Mouse (Mus musculus) hindbrain, embryonic 10.5 days (tissue): ENCODE results near the gene Rnf180. TPM values are rescaled to one million over a fixed set of nuclear protein-coding genes. Genes with fewer than 3 reads are reported as not detected.
"Not testable (repeated sequence)": the region's sequence is repeated elsewhere in the genome, so short reads cannot be mapped to it uniquely, and the experiment has no call there.

Source experiments
- DNase-seq: peaks from one replicate; pipeline ENCODE4 v3.0.0-alpha.2; 2017; ENCODE audit warnings: low spot score
- H3K27ac ChIP-seq: fragments of 300-500 bp; sonication (generic); 2 replicates; pipeline ENCODE4 v1.5.1; 2016; ENCODE audit warnings: mild to moderate bottlenecking, moderate library complexity
- H3K27me3 ChIP-seq: fragments of 300-500 bp; sonication (generic); 2 replicates; pipeline ENCODE4 v1.6.1; 2016; ENCODE audit warnings: mild to moderate bottlenecking; ENCODE audit not compliant: poor library complexity, insufficient read depth, severe bottlenecking
- H3K36me3 ChIP-seq: fragments of 300-500 bp; sonication (generic); 2 replicates; pipeline ENCODE4 v1.6.1; 2016; ENCODE audit warnings: mild to moderate bottlenecking, moderate library complexity
- H3K4me1 ChIP-seq: fragments of 300-500 bp; sonication (generic); replicated peaks from 2 replicates; pipeline ENCODE4 v1.6.1; 2016; ENCODE audit warnings: mild to moderate bottlenecking
- H3K4me3 ChIP-seq: fragments of 300-500 bp; sonication (generic); 2 replicates; pipeline ENCODE4 v1.5.1; 2016; ENCODE audit warnings: mild to moderate bottlenecking, moderate library complexity
- H3K9me3 ChIP-seq: fragments of 300-500 bp; sonication (generic); 2 replicates; pipeline ENCODE4 v1.6.1; 2016; ENCODE audit warnings: mild to moderate bottlenecking, moderate library complexity
- WGBS: fragments of 180-500 bp; shearing (Covaris S2); methylation state at CpG from one replicate; pipeline ENCODE4 v1.1.7; 2016; 5-methylcytosine and 5-hydroxymethylcytosine counted together
- polyA plus RNA-seq: library from polyadenylated mRNA; unstranded; fragments of >200 nt; fragmentation: Nextera tagmentation; extraction: Ambion mirVana; gene quantifications from 2 replicates; pipeline ENCODE4 v1.2.1, GENCODE M21; 2016

Rnf180 gene
- polyA plus RNA-seq: 6.0 and 8.9 TPM in 2 replicates

GRCm38 (mm10) chr13:105294715-105295114 lies at the start of gene Rnf180:
Gene Rnf180 (minus strand): TSS chr13:105294815.
- no peaks in the 10 kb centered on the region for H3K36me3 ChIP-seq
- 55% methylated on average over 11 of the region's 11 CpGs for WGBS
- H3K27ac ChIP-seq: peak within 1 kb of the TSS; percentile 97
- DNase-seq: no peak
- peaks cover 11% of the 10 kb centered on the region; the same call in 1 of the 2 replicates for H3K4me1 ChIP-seq
- H3K9me3 ChIP-seq: no peaks in the 10 kb centered on the region
- peaks cover 19% of the 10 kb centered on the region; the same call in 1 of the 2 replicates for H3K27me3 ChIP-seq
- H3K4me3 ChIP-seq: peak within 1 kb of the TSS; percentile 87

DNA sequence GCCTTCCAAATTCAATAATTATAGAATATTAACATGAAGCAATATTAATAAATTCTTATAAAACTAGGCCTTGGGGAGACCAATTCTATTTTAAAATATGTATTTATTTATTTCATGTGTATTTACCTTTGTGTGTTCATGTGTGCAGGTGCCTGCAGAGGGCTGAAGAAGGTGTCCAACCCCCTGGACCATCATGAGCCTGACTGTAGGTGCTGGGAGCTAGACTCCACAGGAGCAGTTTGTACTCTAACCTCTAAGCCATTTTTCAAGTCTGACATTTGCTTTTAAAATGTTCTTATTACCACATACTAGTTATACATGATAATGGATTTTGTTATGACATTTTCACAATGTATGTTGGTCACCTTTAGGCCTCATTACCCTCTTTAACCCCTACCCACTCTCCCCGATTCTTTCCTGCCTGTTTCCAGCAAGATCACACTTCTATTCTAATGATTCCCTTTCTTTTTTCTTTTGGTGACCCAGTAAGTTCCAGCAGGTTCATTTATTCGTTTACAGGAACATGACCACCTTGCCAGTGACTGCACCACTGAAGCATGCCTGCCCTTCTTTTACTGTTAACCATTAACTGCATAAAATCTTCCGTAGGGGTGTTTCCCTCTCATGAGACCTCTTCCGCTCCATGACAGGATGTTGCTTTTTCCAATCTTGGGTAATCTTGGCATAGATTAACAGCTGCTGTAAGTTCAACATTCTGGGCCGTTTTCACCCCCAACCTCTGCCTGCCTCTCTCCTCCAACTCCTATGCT lies 36.8 kb upstream of the Rnf180 start:
- no peak for DNase-seq
- H3K9me3 ChIP-seq: no peaks in the 10 kb centered on the region

DNA sequence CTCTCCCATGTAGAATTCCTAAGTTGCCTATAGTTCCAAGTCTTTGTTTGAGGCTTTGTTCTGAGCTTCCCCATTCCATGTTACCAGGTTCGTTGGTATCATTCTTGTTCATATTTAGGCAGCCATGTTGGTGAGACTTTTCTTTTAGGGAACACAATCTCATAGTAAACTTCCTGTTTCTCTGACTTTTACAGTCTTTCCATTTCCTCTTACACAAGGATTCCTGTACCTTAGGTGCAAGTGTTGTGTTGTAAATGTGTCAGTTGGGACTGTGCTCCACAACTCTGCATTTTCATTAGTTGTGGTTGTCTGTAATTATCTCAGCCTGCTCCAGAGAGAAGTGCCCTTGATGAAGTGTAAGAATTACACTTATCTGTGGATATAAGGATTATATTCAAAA lies 32.3 kb upstream of the Rnf180 start:
- no peak for DNase-seq
- Histone ChIP-seq H3K4me3 (no peak overlapping the region), H3K36me3 (no peaks in the 10 kb centered on the region), H3K4me1 (no peaks in the 10 kb centered on the region), H3K27me3 (no peaks in the 10 kb centered on the region), H3K27ac (no peak overlapping the region), H3K9me3 (no peaks in the 10 kb centered on the region)
- 81% methylated on average over 1 of the region's 1 CpGs for WGBS

More for the DNA sequence above, 36.8 kb upstream of the Rnf180 start:
- Histone ChIP-seq H3K4me3 (no peak overlapping the region), H3K4me1 (no peaks in the 10 kb centered on the region), H3K36me3 (no peaks in the 10 kb centered on the region), H3K27me3 (no peaks in the 10 kb centered on the region), H3K27ac (no peak overlapping the region)
- WGBS: 79% methylated on average over 5 of the region's 5 CpGs

- H3K4me1 ChIP-seq: no peaks in the 10 kb centered on the region
- no peak overlapping the region for H3K27ac ChIP-seq
- no peaks in the 10 kb centered on the region for H3K36me3 ChIP-seq
- no peaks in the 10 kb centered on the region for H3K9me3 ChIP-seq
- no peaks in the 10 kb centered on the region for H3K27me3 ChIP-seq
- DNase-seq: no peak
- H3K4me3 ChIP-seq: no peak overlapping the region
- 92% methylated on average over 1 of the region's 1 CpGs for WGBS
Observed at GRCm38 (mm10) chr13:105316926-105317325, 22.3 kb upstream of the Rnf180 start.

- Histone ChIP-seq H3K27me3 (no peaks in the 10 kb centered on the region), H3K27ac (no peak overlapping the region), H3K4me3 (no peak overlapping the region), H3K9me3 (no peaks in the 10 kb centered on the region), H3K4me1 (no peaks in the 10 kb centered on the region), H3K36me3 (no peaks in the 10 kb centered on the region)
- 88% methylated on average over 6 of the region's 6 CpGs for WGBS
- DNase-seq: no peak
Observed at GRCm38 (mm10) chr13:105316009-105316408, 21.4 kb upstream of the Rnf180 start.

DNA sequence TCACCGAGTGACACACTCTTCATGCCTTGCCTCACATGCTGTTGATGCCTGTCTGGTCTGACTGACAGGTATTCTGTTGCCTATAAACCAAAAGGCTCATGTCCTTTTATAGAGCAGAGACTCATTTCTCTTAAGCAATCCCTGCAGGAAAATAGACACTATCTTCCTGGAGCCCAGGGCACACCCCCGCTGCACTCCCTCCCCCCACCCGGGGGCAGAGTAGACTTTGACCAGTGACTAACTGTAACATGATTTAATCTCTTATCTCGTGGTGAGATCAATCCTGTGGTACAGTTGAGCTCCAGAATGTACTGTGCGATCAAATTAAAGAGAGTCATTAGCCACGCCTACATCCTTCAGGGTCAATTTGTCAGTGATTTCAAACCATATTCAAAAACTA lies 18.1 kb upstream of the Rnf180 start:
- no peak overlapping the region for H3K4me3 ChIP-seq
- H3K36me3 ChIP-seq: no peaks in the 10 kb centered on the region
- no peaks in the 10 kb centered on the region for H3K9me3 ChIP-seq
- H3K27me3 ChIP-seq: no peaks in the 10 kb centered on the region
- no peaks in the 10 kb centered on the region for H3K4me1 ChIP-seq
- DNase-seq: no peak
- H3K27ac ChIP-seq: no peak overlapping the region
- 84% methylated on average over 6 of the region's 6 CpGs for whole genome bisulfite sequencing

- WGBS: 85% methylated on average over 4 of the region's 4 CpGs
Observed at GRCm38 (mm10) chr13:105310562-105310961, 15.9 kb upstream of the Rnf180 start.

DNA sequence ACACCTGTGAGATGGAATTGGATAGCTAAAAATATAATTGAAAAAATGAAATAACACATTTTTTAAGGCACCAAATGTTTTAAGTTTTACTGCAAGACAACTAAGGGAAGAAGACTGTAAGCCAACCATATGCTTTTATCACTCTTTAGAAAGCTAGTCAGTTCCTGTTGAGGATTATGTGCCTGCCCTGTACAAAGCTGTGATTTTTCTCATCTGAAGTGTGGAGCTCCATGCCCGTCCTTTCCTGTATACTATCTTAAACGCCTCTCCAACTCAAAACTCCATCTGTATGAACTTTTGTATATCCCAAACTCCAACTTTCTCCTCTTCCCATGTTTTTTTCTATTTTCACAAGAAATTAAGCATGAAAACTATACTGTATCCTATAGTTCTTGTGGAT lies 10.9 kb upstream of the Rnf180 start:
- 92% methylated on average over 2 of the region's 2 CpGs for WGBS
- H3K27me3 ChIP-seq: no peaks in the 10 kb centered on the region
- no peaks in the 10 kb centered on the region for H3K9me3 ChIP-seq
- H3K4me1 ChIP-seq: no peaks in the 10 kb centered on the region
- H3K4me3 ChIP-seq: no peak overlapping the region
- no peak for DNase-seq
- no peaks in the 10 kb centered on the region for H3K36me3 ChIP-seq
- no peak overlapping the region for H3K27ac ChIP-seq

More at GRCm38 (mm10) chr13:105310562-105310961, 15.9 kb upstream of the Rnf180 start:
- not testable (repeated sequence) for H3K36me3 ChIP-seq, DNase-seq, H3K4me1 ChIP-seq, H3K9me3 ChIP-seq, H3K27me3 ChIP-seq, H3K27ac ChIP-seq, H3K4me3 ChIP-seq

GRCm38 (mm10) chr13:105304054-105304453 lies 9.4 kb upstream of the Rnf180 start:
- WGBS: 70% methylated on average over 4 of the region's 4 CpGs

DNA sequence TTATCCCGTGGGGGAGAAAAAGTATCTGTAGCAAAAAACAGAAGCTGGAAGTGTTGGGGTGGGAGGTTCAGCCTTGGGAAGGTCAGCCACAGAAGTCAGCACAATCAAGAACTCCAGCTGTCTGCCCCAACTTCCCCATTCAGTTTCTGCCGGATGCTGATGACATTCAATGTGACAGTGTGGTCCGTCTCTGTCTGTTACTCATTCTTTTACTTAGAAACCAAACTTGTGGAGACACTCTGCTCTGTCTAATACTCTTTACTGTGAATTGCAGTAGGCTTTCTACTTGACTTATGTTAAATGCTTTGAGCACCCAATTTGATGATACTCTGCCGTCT lies 5.4 kb upstream of the Rnf180 start:
- no peak for DNase-seq
- H3K9me3 ChIP-seq: no peaks in the 10 kb centered on the region
- no peaks in the 10 kb centered on the region for H3K4me1 ChIP-seq
- 75% methylated on average over 4 of the region's 4 CpGs for WGBS
- no peak overlapping the region for H3K4me3 ChIP-seq
- H3K27ac ChIP-seq: no peak overlapping the region
- H3K36me3 ChIP-seq: no peaks in the 10 kb centered on the region
- peaks cover 6% of the 10 kb centered on the region; the same call in 1 of the 2 replicates for H3K27me3 ChIP-seq

More at GRCm38 (mm10) chr13:105304054-105304453, 9.4 kb upstream of the Rnf180 start:
- Histone ChIP-seq H3K9me3 (no peaks in the 10 kb centered on the region), H3K27ac (no peak overlapping the region), H3K36me3 (no peaks in the 10 kb centered on the region), H3K4me1 (no peaks in the 10 kb centered on the region), H3K4me3 (no peak overlapping the region), H3K27me3 (no peaks in the 10 kb centered on the region)
- DNase-seq: no peak

GRCm38 (mm10) chr13:105299162-105300008 lies 4.8 kb upstream of the Rnf180 start:
- Histone ChIP-seq H3K4me3 (no peak overlapping the region), H3K36me3 (no peaks in the 10 kb centered on the region), H3K4me1 (no peaks in the 10 kb centered on the region; the same call in 1 of the 2 replicates), H3K27me3 (peaks cover 12% of the 10 kb centered on the region; the same call in 1 of the 2 replicates), H3K27ac (no peak overlapping the region), H3K9me3 (no peaks in the 10 kb centered on the region)
- WGBS: 74% methylated on average over 4 of the region's 4 CpGs
- no peak for DNase-seq

DNA sequence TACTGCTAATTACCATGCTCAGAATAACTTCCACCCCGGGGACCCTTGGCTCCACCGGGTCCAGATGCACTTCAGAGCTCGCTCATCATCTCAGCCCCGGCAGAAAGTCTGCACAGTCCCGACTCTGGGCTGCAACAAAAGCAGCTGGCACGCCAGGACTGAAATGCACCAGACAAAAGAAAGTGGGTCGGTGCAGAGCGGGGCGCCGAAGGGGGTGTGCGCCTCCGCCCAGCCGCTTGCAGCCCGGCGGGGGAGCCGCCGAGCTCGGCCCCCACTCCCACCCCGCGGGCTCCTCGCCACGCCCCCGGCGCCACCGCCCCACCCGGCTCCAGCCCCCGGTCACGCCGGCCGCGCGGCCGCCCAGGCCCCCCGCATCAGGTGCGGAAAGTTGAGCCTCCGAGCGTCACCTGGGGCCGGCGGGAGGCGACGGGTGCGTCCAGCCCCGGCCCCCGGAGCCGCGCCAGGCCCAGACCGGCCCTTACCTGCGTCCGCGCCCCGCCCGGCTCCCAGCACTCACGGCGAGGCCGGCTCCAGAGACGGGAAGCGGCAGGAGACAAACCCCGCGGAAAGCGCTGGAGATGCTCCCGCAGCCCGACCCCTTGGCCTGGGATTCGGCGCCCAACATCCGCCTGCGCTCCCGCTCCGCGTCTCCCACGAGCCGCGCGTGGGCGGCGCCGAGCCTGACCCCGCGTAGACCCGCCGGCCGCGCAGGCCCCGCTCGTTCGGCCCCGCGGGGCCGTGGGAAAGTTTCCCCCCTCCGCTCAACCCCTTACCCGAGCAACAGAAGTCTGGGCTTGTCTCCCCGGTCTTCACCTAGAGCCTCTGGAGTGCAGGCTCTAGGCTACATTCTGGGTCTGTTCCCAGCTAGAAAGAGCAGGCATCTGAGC lies 591 bp downstream of the Rnf180 start:
- Histone ChIP-seq H3K36me3 (0 out of 2 replicates have a peak, but pooled peaks cover 5% of the 10 kb centered on the region), H3K27me3 (peaks cover 19% of the 10 kb centered on the region; the same call in 1 of the 2 replicates), H3K4me1 (peaks cover 11% of the 10 kb centered on the region; the same call in 1 of the 2 replicates), H3K9me3 (no peaks in the 10 kb centered on the region), H3K4me3 (peak overlapping the region; percentile 87), H3K27ac (peak overlapping the region; percentile 97)
- under 1% methylated on average over 91 of the region's 91 CpGs for WGBS
- peak; percentile 68 for DNase-seq
